Mouse (Mus musculus) layer of hippocampus, postnatal 10 days (tissue): ENCODE data around the gene Rnf157. TPM values are rescaled to one million over a fixed set of nuclear protein-coding genes. Genes with fewer than 3 reads are reported as not detected.
"Not testable (repeated sequence)": the region's sequence is repeated elsewhere in the genome, so short reads cannot be mapped to it uniquely, and the experiment has no call there.

Source experiments
- DNase-seq, 2 experiments: peaks; one replicate each; pipeline ENCODE4 v3.0.0; 2021; ENCODE audit warnings: low spot score in 2 of 2
- total RNA-seq, 2 experiments: library from RNA; stranded (reverse); gene quantifications; 2 replicates each; pipeline ENCODE4 v1.2.3; 2021

The Rnf157 gene
- total RNA-seq, 2 experiments from 2014 or later = 184 to 186 TPM

DNA sequence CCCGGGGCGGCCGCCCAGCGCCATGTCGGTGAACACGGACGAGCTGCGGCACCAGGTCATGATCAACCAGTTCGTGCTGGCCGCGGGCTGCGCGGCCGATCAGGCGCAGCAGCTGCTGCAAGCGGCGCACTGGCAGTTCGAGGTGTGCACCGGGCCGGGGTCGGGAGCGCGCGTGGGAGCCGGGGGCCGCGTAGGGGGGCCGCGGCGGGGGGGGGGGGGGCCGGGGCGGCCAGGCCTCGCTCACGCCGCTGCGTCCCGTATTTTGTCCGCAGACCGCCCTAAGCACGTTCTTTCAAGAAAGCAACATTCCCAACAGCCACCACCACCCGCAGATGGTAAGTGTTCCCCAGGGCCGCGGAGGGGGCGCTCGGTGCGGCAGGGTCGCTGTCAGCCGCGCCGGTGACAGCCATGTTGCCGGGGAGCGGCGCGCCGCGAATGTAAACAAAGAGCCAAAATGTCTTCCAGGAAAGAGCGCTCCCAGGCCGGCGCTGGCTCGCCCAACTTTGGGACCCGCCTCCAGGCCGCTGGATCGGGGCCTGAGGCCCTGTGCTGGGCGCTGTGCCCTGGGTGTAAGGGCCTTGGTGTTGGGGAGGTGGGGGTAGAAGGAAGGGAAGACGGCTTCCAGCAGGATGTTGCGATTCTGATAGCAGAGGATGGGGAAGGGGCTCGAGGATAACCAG lies 21.6 kb upstream of the Rnf157 start:
- DNase-seq = peak; percentile 65 to 73

DNA sequence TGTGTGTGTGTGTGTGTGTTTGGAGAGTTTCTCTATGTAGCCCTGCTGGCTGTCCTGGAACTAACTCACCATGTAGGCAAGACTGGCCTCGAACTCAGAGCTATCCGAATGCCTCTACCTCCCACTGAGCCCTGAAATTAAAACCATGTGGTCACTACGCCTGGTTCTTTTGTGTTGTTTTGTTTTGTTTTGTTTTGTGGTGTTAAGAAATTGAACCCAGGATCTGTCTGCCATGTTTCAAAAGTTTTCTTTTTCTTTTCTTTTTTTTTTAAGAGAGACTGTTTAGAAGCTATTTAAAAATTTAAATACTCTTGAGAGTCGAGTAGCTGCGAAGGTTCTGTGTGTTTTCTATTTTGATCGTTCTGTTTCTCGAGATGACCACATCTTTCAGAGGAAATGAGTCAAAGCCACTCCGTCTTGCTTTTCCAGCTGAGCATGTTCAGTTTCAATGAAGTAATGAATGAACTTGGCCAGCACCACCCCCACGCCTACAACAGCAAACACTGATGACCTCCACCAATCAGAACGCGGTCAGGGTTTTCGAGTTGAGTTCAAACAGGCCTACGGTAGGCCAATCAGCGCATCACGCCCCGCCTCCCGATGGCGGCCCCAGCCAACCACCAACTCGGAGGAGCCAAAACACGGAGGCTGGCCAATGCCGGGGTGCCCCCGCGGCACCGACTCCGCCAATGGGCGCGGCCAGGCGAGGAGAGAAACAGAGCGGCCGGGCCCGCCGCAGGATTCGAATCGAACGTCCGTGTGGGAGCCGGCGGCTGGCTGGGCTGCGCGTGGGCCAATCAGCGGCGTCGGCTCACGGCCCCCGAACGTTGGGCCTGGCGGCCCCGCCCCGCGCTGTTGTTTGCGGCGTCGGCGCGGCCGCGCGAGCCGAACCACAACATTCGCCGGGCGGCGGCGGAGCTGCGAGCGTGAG lies 20.8 kb upstream of the Rnf157 start, which contains the start of gene Ubald2:
Ubald2 (plus strand) TSS at position 739 of the 931 bp plus-strand sequence.
- peak; percentile 98 to 99 for DNase-seq

DNA sequence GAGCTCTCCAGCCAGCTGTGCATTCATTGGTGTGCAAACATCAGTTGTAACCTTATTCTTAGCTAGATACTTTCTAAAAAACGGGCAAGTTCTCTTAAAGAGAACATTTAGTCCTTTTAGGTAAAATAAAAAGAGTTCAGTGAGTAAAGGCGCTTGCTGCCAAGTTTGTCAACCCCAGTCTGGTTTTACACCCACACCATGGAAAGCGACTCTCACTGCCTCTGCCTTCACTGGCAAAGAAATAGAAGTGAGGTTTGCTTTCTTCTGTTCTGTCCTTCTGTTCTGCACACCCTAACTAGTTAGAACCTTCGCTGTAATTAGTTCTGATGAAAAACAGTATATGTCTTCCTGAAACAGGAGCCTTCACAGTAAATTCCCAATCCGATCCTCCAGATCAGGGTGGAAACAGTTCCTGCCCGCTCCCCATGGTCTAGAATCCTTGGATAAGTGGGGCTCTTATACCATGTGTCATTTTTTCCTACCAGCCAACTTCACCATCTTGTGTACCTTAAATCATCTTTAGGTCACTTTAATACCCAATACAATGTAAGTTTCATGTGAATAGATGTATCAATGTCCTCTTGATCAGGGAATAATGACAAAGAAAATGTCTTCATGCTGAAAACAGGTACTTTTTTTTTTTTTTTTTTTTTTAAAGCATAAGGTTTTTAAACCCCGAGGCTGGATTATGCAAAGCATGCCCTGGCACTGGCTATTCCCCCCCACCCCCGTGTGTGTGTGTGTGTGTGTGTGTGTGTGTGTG lies 19.9 kb upstream of the Rnf157 start:
- no peak for DNase-seq

DNA sequence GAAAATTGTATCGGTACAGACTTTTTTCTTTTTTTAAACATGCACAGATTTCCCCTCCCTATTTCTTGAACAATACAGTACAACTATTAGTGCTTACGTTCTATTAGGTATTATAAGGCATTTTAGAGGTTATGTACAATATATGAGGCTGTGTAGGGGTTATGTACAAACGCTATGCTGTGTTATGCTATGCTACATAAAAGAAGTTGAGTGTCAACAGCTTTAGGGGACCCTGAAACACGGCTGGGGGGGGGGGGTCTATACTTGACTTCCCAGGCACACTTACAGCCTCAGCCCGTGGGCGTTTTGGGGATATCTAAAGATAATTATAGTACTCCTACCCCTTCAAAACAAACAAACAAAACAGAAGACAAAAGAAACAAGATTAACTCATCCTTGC lies 19.3 kb upstream of the Rnf157 start:
- DNase-seq = no peak

DNA sequence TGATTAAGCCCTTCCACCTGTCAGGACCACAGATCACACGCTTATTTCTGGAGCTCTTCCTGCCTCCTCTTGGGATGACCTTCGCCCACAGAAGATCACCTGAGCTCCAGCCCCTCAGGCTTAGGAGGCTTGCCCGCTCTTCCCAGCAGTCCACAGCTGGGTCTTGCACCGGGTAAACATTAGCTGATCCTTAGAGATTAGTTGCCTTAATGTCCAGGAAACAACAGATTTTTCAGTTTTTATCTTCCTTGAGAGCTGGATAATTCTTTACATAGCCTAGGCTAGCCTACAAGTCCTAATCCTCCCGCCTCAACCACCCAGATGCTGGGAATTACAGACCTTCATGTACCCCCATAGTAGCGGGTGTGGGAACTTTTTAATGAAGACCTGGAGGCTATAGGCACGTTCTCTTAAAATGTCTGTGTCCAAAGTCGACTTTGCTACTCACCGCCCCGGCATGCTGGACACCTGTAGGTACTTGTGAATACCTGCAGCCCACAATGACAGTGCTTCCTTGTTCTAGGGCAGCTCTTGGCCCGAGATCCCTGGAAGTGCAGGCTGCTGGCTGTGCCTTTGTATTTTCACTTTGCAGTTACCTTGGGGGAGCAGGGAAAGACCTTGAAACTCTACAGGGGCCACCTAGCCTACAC lies 18.7 kb upstream of the Rnf157 start:
- no peak for DNase-seq

DNA sequence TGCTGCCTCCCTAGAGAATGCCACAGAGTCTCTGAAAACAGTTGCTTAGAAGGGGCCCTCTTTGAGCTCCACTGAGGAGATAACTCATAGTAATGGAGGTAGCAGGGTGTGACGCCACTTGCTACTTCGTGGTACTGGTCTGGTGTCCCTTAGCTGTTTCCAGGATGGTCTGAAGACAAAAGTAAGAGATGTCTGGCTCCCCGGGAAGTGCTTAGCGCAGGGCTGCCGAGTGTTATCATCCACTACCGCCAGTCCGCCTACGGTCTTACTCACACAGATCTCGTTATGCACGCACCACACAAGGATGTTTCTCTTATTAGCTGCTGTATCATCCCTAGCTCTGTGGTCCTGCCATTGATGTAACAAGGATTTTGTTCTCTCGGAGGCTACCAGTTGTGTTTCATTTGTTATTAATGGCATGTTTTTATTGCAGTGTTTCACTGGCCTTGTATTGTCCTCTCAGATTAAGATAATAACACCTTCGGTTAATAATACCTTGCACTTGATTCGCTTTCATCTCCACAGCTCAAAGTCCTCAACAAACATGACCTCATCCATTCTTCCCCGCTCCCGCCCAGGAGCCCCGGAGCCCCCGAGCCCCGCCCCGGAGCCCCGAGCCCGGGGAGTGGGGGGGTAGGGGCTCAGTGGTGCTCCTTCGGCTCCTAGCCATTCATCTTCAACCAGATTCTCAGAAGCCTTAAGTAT lies 18.0 kb upstream of the Rnf157 start:
- no peak for DNase-seq

DNA sequence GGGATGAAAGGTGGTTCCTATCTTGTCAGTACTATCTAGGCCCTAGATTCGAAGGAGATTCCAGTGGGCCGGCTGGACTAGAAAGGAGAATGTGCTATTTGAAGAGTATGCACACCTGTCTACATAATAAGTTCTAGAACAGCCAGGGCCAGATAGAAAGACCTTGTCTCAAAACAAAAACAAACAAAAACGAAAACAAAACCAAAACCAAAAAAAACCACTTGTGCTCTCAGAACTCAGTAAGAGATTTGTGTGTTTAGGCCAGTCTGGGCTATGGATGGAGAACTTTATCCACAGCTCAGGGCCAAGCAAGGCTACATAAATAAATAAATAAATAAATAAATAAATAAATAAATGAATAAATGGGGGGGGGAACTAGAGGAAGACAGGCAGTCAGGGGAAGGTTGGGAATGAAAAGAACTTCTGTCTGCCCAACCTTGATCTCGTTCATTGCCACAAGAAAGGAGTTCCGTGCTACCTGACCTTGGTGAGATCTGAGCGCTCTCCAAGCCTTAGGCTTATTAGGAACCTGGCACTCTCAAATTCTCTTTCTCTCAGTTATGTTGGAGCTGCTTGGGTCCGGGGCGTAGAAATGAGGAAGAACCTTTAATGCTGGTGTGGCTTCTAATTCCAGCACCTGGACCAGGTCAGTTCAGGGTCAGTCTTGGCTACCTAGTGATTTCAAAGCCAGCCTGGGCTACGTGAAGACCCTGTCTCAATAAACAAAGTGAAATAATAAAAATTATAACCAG lies 17.2 kb upstream of the Rnf157 start:
- DNase-seq = no peak

DNA sequence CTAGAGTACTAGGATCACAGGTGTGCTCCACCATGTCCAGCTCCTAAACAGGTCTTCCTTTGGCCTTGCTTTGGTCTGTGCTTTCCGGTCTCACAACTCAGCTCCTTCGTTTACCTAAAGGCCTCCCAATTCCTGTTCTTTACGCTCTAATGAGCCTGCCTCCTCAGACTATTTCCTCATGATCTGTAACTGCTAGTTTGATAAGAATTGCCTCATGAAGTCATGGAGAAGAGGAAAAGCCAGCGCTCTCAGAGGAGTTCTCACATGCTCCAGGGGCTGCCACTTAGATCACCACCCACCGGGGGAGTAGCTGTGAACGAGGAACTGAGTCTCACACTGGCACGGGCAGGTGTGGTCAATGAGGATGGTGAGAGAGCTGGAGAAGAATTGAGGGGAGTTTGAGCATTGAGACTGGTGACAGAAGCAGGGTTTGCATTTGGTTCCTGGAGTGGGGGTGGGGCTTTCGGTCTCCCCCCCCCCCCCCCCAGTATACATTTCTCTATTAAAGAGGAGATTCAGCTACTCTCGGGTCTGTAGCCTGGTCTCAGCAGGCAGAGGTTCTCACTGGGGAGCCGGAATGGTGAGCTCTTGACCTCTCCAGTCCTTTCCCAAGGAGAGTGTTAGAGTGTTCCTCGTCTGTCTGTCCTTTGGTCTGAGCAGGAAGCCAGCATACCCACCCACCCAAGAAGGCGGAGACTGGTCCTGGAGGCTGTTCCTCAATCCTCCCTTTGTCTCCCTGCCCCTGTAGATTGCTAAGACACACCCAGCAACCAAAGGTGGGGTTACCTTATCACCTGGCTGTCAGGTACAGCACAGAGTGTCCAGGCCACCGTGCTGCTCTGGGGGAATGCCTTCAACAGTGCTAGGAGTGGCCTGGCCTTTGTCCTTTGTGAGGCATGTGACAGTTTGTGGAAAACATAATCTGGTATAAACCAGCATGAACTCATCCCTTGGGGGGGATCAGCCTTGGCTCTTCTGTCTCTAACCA lies 16.3 kb upstream of the Rnf157 start:
- DNase-seq = no peak

DNA sequence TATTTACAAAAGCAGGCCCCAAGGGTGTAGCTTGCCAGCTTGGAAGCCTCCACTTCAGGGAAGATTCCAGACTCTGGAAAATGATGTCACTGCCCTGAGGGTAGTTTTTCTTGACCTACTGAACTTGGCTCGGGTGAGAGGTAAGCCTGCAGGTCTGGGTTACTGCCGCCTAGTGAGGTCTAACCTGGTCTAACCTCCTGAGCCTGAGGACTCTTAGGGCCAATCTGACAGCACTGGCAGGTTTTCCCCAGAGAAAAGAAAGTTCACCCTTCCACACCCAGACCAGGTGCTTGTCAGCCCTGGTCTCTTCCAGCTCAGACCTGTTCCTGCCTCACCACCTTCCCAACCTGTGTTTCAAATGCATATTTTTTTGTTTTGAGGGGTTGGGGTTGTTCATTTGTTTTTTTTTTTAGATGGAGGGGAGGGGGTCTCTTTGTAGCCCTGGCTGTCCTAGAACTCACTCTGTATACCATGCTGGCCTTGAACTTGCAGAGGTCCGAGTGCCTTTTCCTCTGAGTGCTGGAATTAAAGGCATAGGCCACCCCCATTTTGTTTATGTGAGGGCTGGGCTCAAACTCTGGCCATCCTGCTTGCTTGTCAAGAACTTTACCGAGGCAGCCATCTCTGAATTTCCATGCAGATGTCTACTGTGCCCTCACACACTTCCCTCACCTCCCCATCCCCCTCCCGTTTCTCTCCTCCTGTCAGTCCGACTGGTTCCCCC lies 14.2 kb upstream of the Rnf157 start:
- DNase-seq = no peak

DNA sequence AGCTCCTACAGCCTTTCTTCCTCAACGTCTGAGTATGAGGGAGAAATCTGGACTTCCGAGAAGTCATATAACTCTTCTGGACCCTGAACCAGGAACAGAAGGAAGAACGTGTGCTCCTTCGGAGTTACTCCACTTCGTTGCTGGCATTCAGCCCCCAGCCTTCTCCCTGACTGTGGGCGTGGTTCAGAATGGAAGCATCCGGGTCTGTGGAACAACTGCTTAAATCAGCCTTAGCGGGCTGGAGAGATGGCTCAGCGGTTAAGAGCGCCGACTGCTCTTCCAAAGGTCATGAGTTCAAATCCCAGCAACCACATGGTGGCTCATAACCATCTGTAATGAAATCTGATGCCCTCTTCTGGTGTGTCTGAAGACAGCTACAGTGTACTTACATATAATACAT lies 13.5 kb upstream of the Rnf157 start:
- not testable (repeated sequence) for DNase-seq

DNA sequence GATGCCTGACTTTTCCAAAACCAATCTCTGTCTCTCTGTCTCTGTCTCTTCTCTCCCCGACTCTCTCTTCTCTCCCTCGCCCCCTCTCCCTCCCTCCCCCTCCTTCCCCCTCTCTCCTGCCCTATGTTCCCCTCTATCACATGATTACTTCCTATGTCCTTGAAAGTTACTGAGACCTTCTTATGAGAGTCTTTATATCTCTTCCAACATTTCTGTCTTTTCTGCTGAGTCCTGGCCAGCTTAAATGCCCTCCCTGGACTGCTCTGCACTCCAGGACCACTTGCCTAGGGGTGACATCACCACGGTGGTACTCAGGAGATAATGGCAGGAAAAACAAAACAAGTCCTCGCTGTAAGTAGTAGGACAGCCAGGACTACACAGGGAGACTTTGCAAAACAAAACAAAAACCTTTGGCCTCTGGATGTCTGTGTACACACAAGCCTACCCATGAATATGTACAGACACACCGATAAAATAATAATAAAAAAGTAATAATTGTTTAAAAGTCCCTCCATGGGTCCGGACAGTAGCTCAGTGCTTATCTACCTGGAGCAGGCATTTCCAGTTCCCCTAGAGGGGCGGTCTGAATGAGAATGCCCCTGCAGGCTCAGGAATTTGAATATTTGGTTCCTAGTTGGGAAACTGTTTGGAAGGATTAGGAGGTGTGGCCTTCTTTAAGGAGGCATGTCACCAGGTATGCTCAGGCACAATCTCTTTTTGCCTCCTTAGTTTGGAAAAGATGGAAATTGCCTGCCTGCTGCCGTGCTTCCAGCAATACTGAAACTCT lies 12.0 kb upstream of the Rnf157 start:
- no peak for DNase-seq

DNA sequence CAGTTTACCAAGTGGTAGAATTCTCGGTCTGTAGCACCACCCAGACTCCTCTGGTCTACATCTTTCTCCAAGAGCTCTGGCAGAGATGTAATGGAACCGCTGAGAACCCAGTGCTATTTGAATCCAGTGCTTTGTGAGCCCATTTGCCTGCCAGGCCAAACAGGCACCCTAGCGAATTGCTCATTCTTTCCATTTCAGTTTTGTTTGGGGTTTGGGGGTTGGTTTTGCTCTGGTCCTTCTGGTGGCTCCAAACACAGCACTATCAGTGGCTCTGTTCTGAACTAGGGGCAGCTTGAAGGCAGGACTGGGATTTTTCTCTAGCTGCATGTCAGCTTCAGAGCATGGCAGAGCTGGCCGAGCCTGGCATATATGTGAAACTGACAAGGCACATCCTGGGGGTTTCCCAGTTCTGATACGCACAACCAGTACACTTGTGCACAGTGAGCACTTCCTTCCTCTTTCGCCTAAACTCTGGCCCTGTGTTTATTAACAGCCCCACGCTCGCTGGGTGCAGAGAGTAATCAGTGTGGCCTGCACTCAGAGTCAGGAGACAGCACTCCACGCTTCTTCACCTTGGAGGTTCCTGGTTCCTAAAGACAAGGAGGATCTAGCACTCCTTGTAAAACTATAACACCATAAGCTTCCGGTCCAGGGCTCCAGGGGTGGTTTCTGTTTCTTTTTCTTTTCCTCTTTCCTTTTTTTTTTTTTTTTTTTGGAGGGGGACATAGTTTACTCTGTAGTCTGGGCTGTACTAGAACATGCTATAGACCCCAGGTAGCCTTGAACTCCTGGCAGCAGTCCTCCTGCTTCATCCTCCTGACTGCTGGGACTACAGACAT lies 11.2 kb upstream of the Rnf157 start:
- DNase-seq = no peak

DNA sequence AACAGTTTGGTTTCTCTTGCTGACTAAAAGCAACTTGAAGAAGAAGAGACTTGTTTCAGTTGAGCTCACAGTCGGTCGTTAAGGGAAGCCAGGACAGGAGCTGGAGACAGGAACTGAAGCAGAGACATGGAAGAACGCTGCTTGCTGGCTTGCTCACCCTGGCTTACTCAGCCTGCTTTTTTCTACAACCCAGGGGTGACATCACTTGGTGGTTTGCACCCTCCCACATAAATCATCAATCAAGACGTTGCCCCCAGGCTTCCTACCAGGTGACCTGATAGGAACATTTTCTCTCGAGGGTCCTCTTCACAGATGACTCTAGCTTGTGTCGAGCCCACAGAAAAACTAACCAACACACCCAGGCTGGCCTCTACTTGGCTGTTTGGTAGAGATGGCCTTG lies 10.4 kb upstream of the Rnf157 start:
- no peak for DNase-seq

DNA sequence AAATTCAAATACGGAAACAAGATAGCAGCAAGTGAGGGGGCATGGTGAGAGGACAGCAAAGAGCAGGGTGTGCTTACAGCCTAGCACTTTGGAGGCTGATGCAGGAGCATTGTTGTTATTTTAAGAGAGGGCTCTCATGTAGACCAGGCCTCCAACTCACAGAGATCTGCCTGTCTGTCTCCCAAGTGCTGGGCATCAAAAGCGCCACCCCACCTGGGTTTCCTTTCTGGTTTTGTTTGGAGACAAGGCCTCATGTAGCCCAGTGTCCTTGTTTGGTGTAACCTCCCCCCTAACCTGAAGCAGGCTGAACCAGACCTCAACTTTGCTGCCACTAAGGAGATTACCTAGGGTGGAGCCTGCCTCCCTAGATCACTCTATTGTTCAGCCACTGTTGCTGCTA lies 9.7 kb upstream of the Rnf157 start:
- no peak for DNase-seq

DNA sequence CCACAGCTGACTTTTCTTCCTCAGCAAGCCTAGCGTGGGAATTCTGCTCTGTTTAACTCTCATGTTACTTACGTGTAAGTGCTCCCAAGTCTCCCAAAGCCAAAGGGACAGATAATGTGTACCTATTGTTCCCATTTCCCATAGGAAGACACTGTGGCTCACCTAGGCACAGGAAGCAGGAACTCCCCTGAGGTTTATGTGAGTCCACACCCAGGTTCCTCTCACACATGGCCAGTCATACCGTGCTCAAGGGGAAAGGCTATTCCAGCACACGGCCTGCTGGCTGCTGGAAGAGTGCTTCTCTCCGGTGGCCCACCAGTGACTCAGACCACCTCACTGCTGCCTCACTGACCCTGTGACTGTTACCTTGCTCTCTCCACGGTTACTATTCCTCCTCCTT lies 8.3 kb upstream of the Rnf157 start:
- no peak for DNase-seq

DNA sequence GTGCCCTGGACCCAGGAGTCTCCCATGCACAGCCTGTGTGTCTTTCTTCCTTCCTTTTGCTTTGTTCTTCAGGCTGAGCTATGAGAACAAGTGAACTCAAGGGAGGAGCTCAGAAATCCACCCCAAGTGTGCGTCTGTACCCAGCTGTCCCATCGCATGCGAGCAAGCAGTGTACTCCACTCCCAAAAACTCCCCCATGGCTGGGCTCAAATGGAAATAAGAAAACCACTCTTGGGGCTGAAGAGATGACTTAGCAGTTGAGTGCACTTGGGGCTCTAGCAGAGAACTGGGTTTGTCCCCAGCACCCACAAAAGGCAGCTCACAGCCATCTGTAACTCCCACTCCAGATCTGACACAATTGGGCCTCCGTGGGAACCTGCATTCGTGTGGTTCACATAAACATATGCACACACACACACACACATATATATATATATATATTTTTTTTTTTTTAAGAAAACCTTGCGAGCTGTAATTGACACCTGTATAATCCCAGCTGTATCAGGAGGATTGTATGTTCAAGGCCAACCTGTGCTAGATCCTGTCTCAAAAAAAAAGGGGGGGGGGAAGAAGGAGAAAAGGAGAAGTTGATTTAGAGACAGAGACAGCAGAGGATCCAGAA lies 6.1 kb upstream of the Rnf157 start:
- no peak for DNase-seq
